Comparison of ENCODE assay signal across 9 mouse cellular contexts in the genomic region with DNA sequence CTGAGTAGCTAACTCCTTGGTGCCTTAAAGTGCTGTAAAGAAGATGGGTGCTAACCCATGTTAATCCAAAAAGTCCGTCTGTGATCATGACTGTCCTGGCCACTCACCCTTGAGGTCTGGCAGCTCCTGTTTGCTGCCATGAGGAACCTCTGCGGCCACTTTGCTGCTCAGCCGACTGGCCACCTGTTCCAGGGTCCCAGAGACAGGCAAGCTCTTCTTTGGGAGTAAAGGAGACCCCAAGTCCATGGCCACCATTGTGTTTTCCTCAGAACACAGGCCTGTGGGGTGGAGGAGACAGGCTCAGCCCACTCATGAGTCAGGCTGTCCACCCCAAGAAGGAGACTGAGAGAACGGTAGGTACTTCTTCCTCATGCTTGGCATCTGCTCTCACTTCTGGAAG. TPM values are rescaled to one million over a fixed set of nuclear protein-coding genes. Genes with fewer than 3 reads are reported as not detected.
DNase-seq lines count a peak whose midpoint lies in the region; ATAC-seq and TF ChIP-seq lines count a peak whose summit lies in the region.
"Had no signal": no experiment of that assay in that cellular context is flagged by ENCODE, and none has a peak within 500 bp of the region (broad histone marks: within the 10 kb centered on the region; RNA-seq: fewer than 3 reads in every experiment).

No protein-coding gene starts in this region.

- no peaks in the 10 kb centered on the region for H3K9me3 ChIP-seq in kidney, embryonic 14.5 days (ENCODE audit: control insufficient read depth, low read length)
- no peaks in the 10 kb centered on the region for H3K9me3 ChIP-seq in embryonic facial prominence, embryonic 15.5 days (replicated peaks)
- no peaks in the 10 kb centered on the region for H3K9me3 ChIP-seq in intestine, embryonic 16.5 days (ENCODE audit: control insufficient read depth, low read length)
- no peaks in the 10 kb centered on the region for H3K9me3 ChIP-seq in midbrain, postnatal 0 days (ENCODE audit: low read length)

- peaks cover 50% of the 10 kb centered on the region for H3K36me3 ChIP-seq in kidney, embryonic 14.5 days (ENCODE audit: control insufficient read depth, insufficient read depth, low read length)
- peaks cover 49% of the 10 kb centered on the region for H3K36me3 ChIP-seq in embryonic facial prominence, embryonic 15.5 days
- peaks cover 13% of the 10 kb centered on the region for H3K36me3 ChIP-seq in intestine, embryonic 16.5 days (ENCODE audit: control insufficient read depth, insufficient read depth, low read length)
- peaks cover 45% of the 10 kb centered on the region for H3K36me3 ChIP-seq in midbrain, postnatal 0 days (ENCODE audit: insufficient read depth, low read length)

- H3K4me2 ChIP-seq in kidney, embryonic 14.5 days (replicated peaks; ENCODE audit: low read depth, low read length), result peak overlapping the region; percentile 85
- H3K4me2 ChIP-seq in embryonic facial prominence, embryonic 15.5 days (replicated peaks), result peak overlapping the region; percentile 51
- peak overlapping the region; percentile 85 for H3K4me2 ChIP-seq in intestine, embryonic 16.5 days (ENCODE audit: low read depth, low read length)
- H3K4me2 ChIP-seq in midbrain, postnatal 0 days (ENCODE audit: low read depth, low read length, poor library complexity, severe bottlenecking), result peak overlapping the region; percentile 85; the same call in 1 of the 2 replicates

- WGBS in kidney, embryonic 14.5 days, result 83% methylated on average over 4 of the region's 4 CpGs
- 86% methylated on average over 4 of the region's 4 CpGs for whole genome bisulfite sequencing in embryonic facial prominence, embryonic 15.5 days
- WGBS in intestine, embryonic 16.5 days, result 77% methylated on average over 4 of the region's 4 CpGs
- WGBS in midbrain, postnatal 0 days, result 88% methylated on average over 4 of the region's 4 CpGs

- H3K9ac ChIP-seq in kidney, embryonic 14.5 days (ENCODE audit: low read depth, low read length), result peak overlapping the region; percentile 96; the same call in 1 of the 2 replicates
- H3K9ac ChIP-seq in embryonic facial prominence, embryonic 15.5 days, result no peak overlapping the region; the same call in 1 of the 2 replicates
- H3K9ac ChIP-seq in intestine, embryonic 16.5 days (ENCODE audit: low read depth, low read length), result no peak overlapping the region
- no peak overlapping the region for H3K9ac ChIP-seq in midbrain, postnatal 0 days (replicated peaks; ENCODE audit: low read length, poor library complexity, severe bottlenecking)

- ATAC-seq in kidney, embryonic 14.5 days (ENCODE audit: low FRiP score, low TSS enrichment), result no peak
- ATAC-seq in embryonic facial prominence, embryonic 15.5 days (ENCODE audit: insufficient number of reproducible peaks, low FRiP score, low TSS enrichment, low read depth), result no peak
- no peak for ATAC-seq in intestine, embryonic 16.5 days
- no peak for ATAC-seq in midbrain, postnatal 0 days (ENCODE audit: low FRiP score)

- TF ChIP-seq CTCF in midbrain, postnatal 0 days (IDR thresholded peaks at IDR 0.05), result no peak

- H3K27me3 ChIP-seq in kidney, embryonic 14.5 days (ENCODE audit: control insufficient read depth, insufficient read depth, low read length), result no peaks in the 10 kb centered on the region
- no peaks in the 10 kb centered on the region for H3K27me3 ChIP-seq in embryonic facial prominence, embryonic 15.5 days
- no peaks in the 10 kb centered on the region for H3K27me3 ChIP-seq in intestine, embryonic 16.5 days (replicated peaks; ENCODE audit: control insufficient read depth, insufficient read depth, low read length)
- H3K27me3 ChIP-seq in midbrain, postnatal 0 days (ENCODE audit: insufficient read depth, low read length), result no peaks in the 10 kb centered on the region

- peaks cover 14% of the 10 kb centered on the region for H3K4me1 ChIP-seq in kidney, embryonic 14.5 days (ENCODE audit: control insufficient read depth, insufficient read depth, low read length)
- peaks cover 21% of the 10 kb centered on the region for H3K4me1 ChIP-seq in embryonic facial prominence, embryonic 15.5 days
- peaks cover 18% of the 10 kb centered on the region for H3K4me1 ChIP-seq in intestine, embryonic 16.5 days (ENCODE audit: control insufficient read depth, insufficient read depth, low read length)
- peaks cover 11% of the 10 kb centered on the region for H3K4me1 ChIP-seq in midbrain, postnatal 0 days (ENCODE audit: insufficient read depth, low read length)

- H3K4me3 ChIP-seq in kidney, embryonic 14.5 days (ENCODE audit: low read length), result peak overlapping the region; percentile 94; the same call in 1 of the 2 replicates
- peak overlapping the region; percentile 94 for H3K4me3 ChIP-seq in embryonic facial prominence, embryonic 15.5 days (replicated peaks)
- H3K4me3 ChIP-seq in intestine, embryonic 16.5 days (ENCODE audit: low read length), result no peak overlapping the region
- no peak overlapping the region for H3K4me3 ChIP-seq in midbrain, postnatal 0 days (ENCODE audit: low read depth, low read length)

- no peak overlapping the region for H3K27ac ChIP-seq in kidney, embryonic 14.5 days (ENCODE audit: low read depth, low read length)
- H3K27ac ChIP-seq in embryonic facial prominence, embryonic 15.5 days (replicated peaks), result no peak overlapping the region
- H3K27ac ChIP-seq in intestine, embryonic 16.5 days (ENCODE audit: low read length), result no peak overlapping the region
- H3K27ac ChIP-seq in midbrain, postnatal 0 days (ENCODE audit: low read depth, low read length), result no peak overlapping the region

- DNase-seq in kidney, postnatal 25 days, result no peak
- DNase-seq in midbrain, postnatal 0 days (ENCODE audit: low spot score), result no peak
- DNase-seq in adrenal gland, postnatal 25 days, result no peak
- no peak for DNase-seq in kidney, postnatal 10 days
- no peak for DNase-seq in frontal cortex, postnatal 14 days (ENCODE audit: low spot score in 2 of 2)
- DNase-seq: gastrocnemius, postnatal 10 days had no signal

RNA-seq across cellular contexts. Expression of a gene that starts 12.3 kb away (rescaled TPM):
- 81.7 and 93.7 TPM in 2 replicates for polyA plus RNA-seq in kidney, embryonic 14.5 days (2014; fragmentation: Nextera tagmentation; extraction: Ambion mirVana)
- polyA plus RNA-seq in embryonic facial prominence, embryonic 15.5 days (2015; fragmentation: Nextera tagmentation; extraction: Ambion mirVana), result 96.5 and 110 TPM in 2 replicates
- 66.3 and 73.0 TPM in 2 replicates for polyA plus RNA-seq in intestine, embryonic 16.5 days (2015; fragmentation: Nextera tagmentation; extraction: Ambion mirVana)
- total RNA-seq in midbrain, postnatal 0 days (2014; rRNA removed), result 69.9 and 83.6 TPM in 2 replicates
- polyA plus RNA-seq in midbrain, postnatal 0 days (2015; fragmentation: Nextera tagmentation; extraction: Ambion mirVana), result 113 and 117 TPM in 2 replicates
- total RNA-seq in adrenal gland, postnatal 25 days (2021), result 163 and 192 TPM in 2 replicates

RNA-seq across cellular contexts. Expression of a gene that starts 26.6 kb away (rescaled TPM):
- 26.6 and 37.2 TPM in 2 replicates for polyA plus RNA-seq in kidney, embryonic 14.5 days (2014; fragmentation: Nextera tagmentation; extraction: Ambion mirVana)
- polyA plus RNA-seq in embryonic facial prominence, embryonic 15.5 days (2015; fragmentation: Nextera tagmentation; extraction: Ambion mirVana), result 27.7 and 30.1 TPM in 2 replicates
- polyA plus RNA-seq in intestine, embryonic 16.5 days (2015; fragmentation: Nextera tagmentation; extraction: Ambion mirVana), result 17.5 and 18.9 TPM in 2 replicates
- 53.9 and 68.0 TPM in 2 replicates for total RNA-seq in midbrain, postnatal 0 days (2014; rRNA removed)
- polyA plus RNA-seq in midbrain, postnatal 0 days (2015; fragmentation: Nextera tagmentation; extraction: Ambion mirVana), result 40.8 and 41.3 TPM in 2 replicates
- 55.4 and 58.3 TPM in 2 replicates for total RNA-seq in adrenal gland, postnatal 25 days (2021)

RNA-seq across cellular contexts. Expression of a gene that starts 40.7 kb away (rescaled TPM):
- 0.20 and 0.26 TPM in 2 replicates for polyA plus RNA-seq in kidney, embryonic 14.5 days (2014; fragmentation: Nextera tagmentation; extraction: Ambion mirVana)
- polyA plus RNA-seq in embryonic facial prominence, embryonic 15.5 days (2015; fragmentation: Nextera tagmentation; extraction: Ambion mirVana), result 1.8 and 2.9 TPM in 2 replicates
- polyA plus RNA-seq in intestine, embryonic 16.5 days (2015; fragmentation: Nextera tagmentation; extraction: Ambion mirVana), result 1.4 and 2.0 TPM in 2 replicates
- 3.8 and 4.6 TPM in 2 replicates for total RNA-seq in midbrain, postnatal 0 days (2014; rRNA removed)
- polyA plus RNA-seq in midbrain, postnatal 0 days (2015; fragmentation: Nextera tagmentation; extraction: Ambion mirVana), result 0.63 and 0.80 TPM in 2 replicates
- 0.57 and 1.2 TPM in 2 replicates for total RNA-seq in adrenal gland, postnatal 25 days (2021)

RNA-seq across cellular contexts. Expression of a gene that starts 41.6 kb away (rescaled TPM):
- polyA plus RNA-seq in kidney, embryonic 14.5 days (2014; fragmentation: Nextera tagmentation; extraction: Ambion mirVana), result 60.6 and 62.7 TPM in 2 replicates
- 91.5 and 97.9 TPM in 2 replicates for polyA plus RNA-seq in embryonic facial prominence, embryonic 15.5 days (2015; fragmentation: Nextera tagmentation; extraction: Ambion mirVana)
- 75.0 and 75.7 TPM in 2 replicates for polyA plus RNA-seq in intestine, embryonic 16.5 days (2015; fragmentation: Nextera tagmentation; extraction: Ambion mirVana)
- 96.5 and 131 TPM in 2 replicates for total RNA-seq in midbrain, postnatal 0 days (2014; rRNA removed)
- 66.8 and 81.1 TPM in 2 replicates for polyA plus RNA-seq in midbrain, postnatal 0 days (2015; fragmentation: Nextera tagmentation; extraction: Ambion mirVana)
- 85.2 and 89.0 TPM in 2 replicates for total RNA-seq in adrenal gland, postnatal 25 days (2021)

Comparison
In these comparisons a context has a peak if more than half of its experiments do, and no peak if none do; other contexts are left out.
1. H3K4me3 ChIP-seq: peak in kidney, embryonic 14.5 days (single experiment) and embryonic facial prominence, embryonic 15.5 days (single experiment); none in intestine, embryonic 16.5 days (single experiment) and midbrain, postnatal 0 days (single experiment).
2. Peak in every context shown above with its lines, with median percentiles within 50 percentile points of each other: H3K4me2 ChIP-seq.